Mouse (Mus musculus): ENCODE data around the gene Sorcs3.

Sorcs3 gene

GRCm38 (mm10) chr19:48524527-48525214, 318.8 kb downstream of the Sorcs3 start:
- no peak for DNase-seq (ENCODE audit: low read depth)

- DNase-seq (ENCODE audit: low read depth) = no peak
Measured at GRCm38 (mm10) chr19:48533582-48533981, 327.8 kb downstream of the Sorcs3 start.

- DNase-seq (ENCODE audit: low read depth) = no peak
Measured at GRCm38 (mm10) chr19:48544294-48544693, 338.5 kb downstream of the Sorcs3 start.

GRCm38 (mm10) chr19:48545421-48546132, 339.8 kb downstream of the Sorcs3 start:
- DNase-seq (ENCODE audit: low read depth) = no peak

GRCm38 (mm10) chr19:48546133-48546448, 340.3 kb downstream of the Sorcs3 start:
- DNase-seq (ENCODE audit: low read depth) = no peak

GRCm38 (mm10) chr19:48548143-48548881, 342.5 kb downstream of the Sorcs3 start:
- DNase-seq (ENCODE audit: low read depth) = no peak

- no peak for DNase-seq (ENCODE audit: low read depth)
Measured at GRCm38 (mm10) chr19:48559432-48559831, 353.6 kb downstream of the Sorcs3 start.

- DNase-seq (ENCODE audit: low read depth) = no peak
Measured at GRCm38 (mm10) chr19:48575736-48576135, 369.9 kb downstream of the Sorcs3 start.

- no peak for DNase-seq (ENCODE audit: low read depth)
Measured at GRCm38 (mm10) chr19:48577169-48577568, 371.3 kb downstream of the Sorcs3 start.

- DNase-seq (ENCODE audit: low read depth) = no peak
Measured at GRCm38 (mm10) chr19:48584938-48585560, 379.2 kb downstream of the Sorcs3 start.

GRCm38 (mm10) chr19:48616951-48617350, 411.1 kb downstream of the Sorcs3 start:
- no peak for DNase-seq (ENCODE audit: low read depth)

GRCm38 (mm10) chr19:48630671-48631327, 425.0 kb downstream of the Sorcs3 start:
- no peak for DNase-seq (ENCODE audit: low read depth)

- DNase-seq (ENCODE audit: low read depth) = no peak
Measured at GRCm38 (mm10) chr19:48642566-48642965, 436.7 kb downstream of the Sorcs3 start.

- DNase-seq (ENCODE audit: low read depth) = no peak
Measured at GRCm38 (mm10) chr19:48649941-48650340, 444.1 kb downstream of the Sorcs3 start.

- DNase-seq (ENCODE audit: low read depth) = no peak
Measured at GRCm38 (mm10) chr19:48651617-48652016, 445.8 kb downstream of the Sorcs3 start.

- no peak for DNase-seq (ENCODE audit: low read depth)
Measured at GRCm38 (mm10) chr19:48660201-48660600, 454.4 kb downstream of the Sorcs3 start.

- no peak for DNase-seq (ENCODE audit: low read depth)
Measured at GRCm38 (mm10) chr19:48679896-48680295, 474.1 kb downstream of the Sorcs3 start.

GRCm38 (mm10) chr19:48682485-48682884, 476.7 kb downstream of the Sorcs3 start:
- DNase-seq (ENCODE audit: low read depth) = no peak

- no peak for DNase-seq (ENCODE audit: low read depth)
Measured at GRCm38 (mm10) chr19:48686369-48686768, 480.5 kb downstream of the Sorcs3 start.

- DNase-seq (ENCODE audit: low read depth) = no peak
Measured at GRCm38 (mm10) chr19:48700111-48700658, 494.4 kb downstream of the Sorcs3 start.

GRCm38 (mm10) chr19:48703763-48704162, 497.9 kb downstream of the Sorcs3 start:
- no peak for DNase-seq (ENCODE audit: low read depth)

All from 416B (cell line).